Comparison of ENCODE assay signal across 8 mouse cellular contexts in genomic region chr1:62717552-62718236, GRCm38 (mm10). TPM values are rescaled to one million over a fixed set of nuclear protein-coding genes. Genes with fewer than 3 reads are reported as not detected.
A peak's percentile ranks its signal among the peaks of the same experiment; 100 is the strongest.
DNase-seq lines count a peak whose midpoint lies in the region; ATAC-seq and TF ChIP-seq lines count a peak whose summit lies in the region.

No protein-coding gene starts in this region.

- DNase-seq in liver, adult 2 months (ENCODE audit: extremely low read depth, low read depth, low spot score), result peak; percentile 58
- DNase-seq in embryonic facial prominence, embryonic 10.5 days (ENCODE audit: low spot score), result peak; percentile 64
- DNase-seq in layer of hippocampus, adult 8-10 months (ENCODE audit: low spot score in 2 of 2), result peak; percentile 67 to 74
- DNase-seq in kidney, postnatal 36 days, result no peak
- DNase-seq in spleen, postnatal 36 days (ENCODE audit: low spot score in 2 of 2), result no peak
- DNase-seq in ovary, adult 18-20 months (ENCODE audit: low spot score), result no peak

- TF ChIP-seq POLR2A in liver, adult 2 months (IDR thresholded peaks at IDR 0.05; ENCODE audit: extremely low read depth, insufficient read depth, low read length), result no peak

- H3K9ac ChIP-seq in liver, adult 2 months (ENCODE audit: low read depth, low read length), result no peak overlapping the region
- no peak overlapping the region for H3K9ac ChIP-seq in liver, embryonic 12.5 days
- peak overlapping the region; percentile 34 for H3K9ac ChIP-seq in neural tube, embryonic 14.5 days (replicated peaks; ENCODE audit: low read depth, low read length)

- no peak overlapping the region for H3K4me2 ChIP-seq in liver, embryonic 12.5 days
- peak overlapping the region; percentile 42 for H3K4me2 ChIP-seq in neural tube, embryonic 14.5 days (ENCODE audit: low read depth, low read length)

- H3K9me3 ChIP-seq in liver, embryonic 12.5 days (replicated peaks), result no peaks in the 10 kb centered on the region
- 0 out of 2 replicates have a peak, but pooled peaks cover 3% of the 10 kb centered on the region for H3K9me3 ChIP-seq in embryonic facial prominence, embryonic 10.5 days
- H3K9me3 ChIP-seq in neural tube, embryonic 14.5 days (ENCODE audit: control insufficient read depth, low read length), result no peaks in the 10 kb centered on the region

- no peaks in the 10 kb centered on the region for H3K27me3 ChIP-seq in liver, adult 2 months (ENCODE audit: control insufficient read depth, insufficient read depth, low read length)
- H3K27me3 ChIP-seq in liver, embryonic 12.5 days (replicated peaks), result no peaks in the 10 kb centered on the region
- peaks cover 9% of the 10 kb centered on the region; the same call in 1 of the 2 replicates for H3K27me3 ChIP-seq in embryonic facial prominence, embryonic 10.5 days (replicated peaks; ENCODE audit: low read depth, poor library complexity, severe bottlenecking)
- no peaks in the 10 kb centered on the region for H3K27me3 ChIP-seq in neural tube, embryonic 14.5 days (ENCODE audit: control insufficient read depth, insufficient read depth, low read length)

- no peak overlapping the region for H3K27ac ChIP-seq in liver, adult 2 months (replicated peaks; ENCODE audit: insufficient read depth, low read depth, low read length)
- no peak overlapping the region for H3K27ac ChIP-seq in liver, embryonic 12.5 days
- peak overlapping the region; percentile 67 for H3K27ac ChIP-seq in embryonic facial prominence, embryonic 10.5 days (replicated peaks)
- H3K27ac ChIP-seq in neural tube, embryonic 14.5 days (ENCODE audit: low read depth, low read length), result peak overlapping the region; percentile 53

- no peaks in the 10 kb centered on the region for H3K79me2 ChIP-seq in liver, adult 2 months (ENCODE audit: control insufficient read depth, insufficient read depth, low read length)

- no peak for ATAC-seq in liver, embryonic 12.5 days
- peak; percentile 74 for ATAC-seq in neural tube, embryonic 14.5 days (ENCODE audit: low read depth)

- no peak overlapping the region for H3K4me3 ChIP-seq in liver, adult 2 months (ENCODE audit: insufficient read depth, low read depth, low read length)
- no peak overlapping the region for H3K4me3 ChIP-seq in liver, embryonic 12.5 days
- no peak overlapping the region for H3K4me3 ChIP-seq in embryonic facial prominence, embryonic 10.5 days
- no peak overlapping the region; the same call in 1 of the 2 replicates for H3K4me3 ChIP-seq in neural tube, embryonic 14.5 days (ENCODE audit: low read depth, low read length)

- TF ChIP-seq CTCF in liver, adult 2 months (IDR thresholded peaks at IDR 0.05; ENCODE audit: low read depth, low read length), result peak; percentile 46

- peaks cover 12% of the 10 kb centered on the region for H3K4me1 ChIP-seq in liver, adult 2 months (ENCODE audit: control insufficient read depth, insufficient read depth, low read length)
- H3K4me1 ChIP-seq in liver, embryonic 12.5 days, result 0 out of 2 replicates have a peak, but pooled peaks cover 6% of the 10 kb centered on the region
- peaks cover 64% of the 10 kb centered on the region for H3K4me1 ChIP-seq in embryonic facial prominence, embryonic 10.5 days
- H3K4me1 ChIP-seq in neural tube, embryonic 14.5 days (ENCODE audit: control insufficient read depth, insufficient read depth, low read length), result peaks cover 25% of the 10 kb centered on the region

- no peaks in the 10 kb centered on the region for H3K36me3 ChIP-seq in liver, adult 2 months (ENCODE audit: control insufficient read depth, insufficient read depth, low read length)
- no peaks in the 10 kb centered on the region for H3K36me3 ChIP-seq in liver, embryonic 12.5 days
- peaks cover 24% of the 10 kb centered on the region for H3K36me3 ChIP-seq in embryonic facial prominence, embryonic 10.5 days (replicated peaks)
- no peaks in the 10 kb centered on the region for H3K36me3 ChIP-seq in neural tube, embryonic 14.5 days (ENCODE audit: control insufficient read depth, insufficient read depth, low read length)

- 75% methylated on average over 13 of the region's 13 CpGs for WGBS in liver, adult 2 months
- WGBS in liver, embryonic 12.5 days (ENCODE audit: insufficient replicate concordance), result 64% methylated on average over 13 of the region's 13 CpGs
- WGBS in embryonic facial prominence, embryonic 10.5 days, result 48% methylated on average over 13 of the region's 13 CpGs
- 12% methylated on average over 13 of the region's 13 CpGs for WGBS in neural tube, embryonic 14.5 days

RNA-seq across cellular contexts. Expression of gene Nrp2, which starts 14.6 kb away (rescaled TPM):
- 8.3 and 11.4 TPM in 2 replicates for total RNA-seq in liver, adult 2 months (2014; rRNA removed)
- 3.2 and 3.3 TPM in 2 replicates for polyA plus RNA-seq in liver, adult 2 months (2012; rRNA removed)
- polyA plus RNA-seq in liver, embryonic 12.5 days (2016; fragmentation: Nextera tagmentation; extraction: Ambion mirVana), result 2.0 and 2.5 TPM in 2 replicates
- polyA plus RNA-seq in embryonic facial prominence, embryonic 10.5 days (2016; fragmentation: Nextera tagmentation; extraction: Ambion mirVana), result 20.5 and 21.4 TPM in 2 replicates
- total RNA-seq in layer of hippocampus, adult 8-10 months (2022), result 10 to 100 TPM; 61.1 to 61.8 (median 61.5) TPM
- polyA plus RNA-seq in neural tube, embryonic 14.5 days (2014; fragmentation: Nextera tagmentation; extraction: Ambion mirVana), result 35.8 and 39.4 TPM in 2 replicates

Comparison
In these comparisons a context has a peak if more than half of its experiments do, and no peak if none do; other contexts are left out.
1. DNase-seq: peak in liver, adult 2 months (single experiment), embryonic facial prominence, embryonic 10.5 days (single experiment) and layer of hippocampus, adult 8-10 months (2 of 2); none in kidney, postnatal 36 days (0 of 2), spleen, postnatal 36 days (0 of 2) and ovary, adult 18-20 months (single experiment).
2. H3K27ac ChIP-seq: peak in embryonic facial prominence, embryonic 10.5 days (single experiment) and neural tube, embryonic 14.5 days (single experiment); none in liver, adult 2 months (single experiment) and liver, embryonic 12.5 days (single experiment).